Mouse (Mus musculus): ENCODE measurements around the gene Unk.

- no peak for TF ChIP-seq POLR2A (IDR thresholded peaks at IDR 0.05; ENCODE audit: low read depth, low read length)
- TF ChIP-seq CTCF (IDR thresholded peaks at IDR 0.05; ENCODE audit: extremely low read depth, insufficient read length, insufficient replicate concordance, low read depth, low read length): no peak
Observed at GRCm38 (mm10) chr11:116099462-116099861, 69.3 kb downstream of the Unk start.

All from small intestine, adult 2 months (tissue).